Mouse (Mus musculus): Measurements from ENCODE around the gene Aplnr.

DNA sequence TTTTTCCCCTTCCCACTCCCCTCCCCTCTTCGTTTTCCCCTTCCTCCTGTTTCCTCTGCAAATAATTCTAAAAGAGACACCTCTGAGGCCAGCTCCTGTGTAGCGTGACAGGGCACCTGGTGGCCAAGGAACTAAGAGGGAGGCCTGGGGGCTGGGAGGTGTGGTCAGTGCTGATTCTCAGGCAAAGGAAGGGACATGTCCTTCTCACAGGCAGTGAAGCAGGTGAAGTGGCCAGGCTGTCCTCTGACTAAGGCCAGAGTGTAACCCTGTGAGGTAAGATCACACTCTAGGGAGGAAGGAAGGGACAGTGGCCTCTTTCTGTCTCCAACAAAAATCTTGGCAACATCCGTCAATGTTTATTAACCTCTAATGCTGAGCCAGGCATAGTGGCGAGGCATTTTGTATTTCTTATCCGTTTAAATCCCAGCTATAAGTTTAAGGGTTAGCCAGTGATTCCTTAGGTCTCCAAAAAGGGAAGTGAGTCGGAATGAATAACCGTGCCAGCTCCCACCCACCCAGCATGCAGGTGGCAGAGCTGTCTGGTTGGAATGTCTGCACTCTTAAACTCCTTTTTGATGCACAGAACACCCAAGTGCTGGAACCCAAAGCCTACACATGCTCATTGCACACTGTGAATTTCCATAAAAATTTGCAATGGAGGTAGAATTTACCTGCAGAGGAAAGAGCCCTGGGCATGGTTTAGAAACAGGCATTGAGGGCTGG lies 29.8 kb upstream of the Aplnr start:
- TF ChIP-seq CTCF (conservative IDR thresholded peaks at IDR 0.05; ENCODE audit: low read length) (no peak), POU5F1 (IDR thresholded peaks at IDR 0.05; ENCODE audit: borderline replicate concordance, low read length) (no peak), NANOG (IDR thresholded peaks at IDR 0.05; ENCODE audit: borderline replicate concordance, low read length) (no peak)
